Mouse (Mus musculus): ENCODE measurements around the gene Rassf3.

Gene Rassf3

GRCm38 (mm10) chr10:121492608-121493315 is 16.6 kb upstream of the Rassf3 start:
- in situ Hi-C loops (cut with MboI, MseI) = no loop called here

GRCm38 (mm10) chr10:121489941-121490340 is 13.8 kb upstream of the Rassf3 start:
- in situ Hi-C loops (cut with MboI, MseI) = no loop called here

GRCm38 (mm10) chr10:121488623-121489299 is 12.6 kb upstream of the Rassf3 start:
- in situ Hi-C loops (cut with MboI, MseI) = no loop called here

- in situ Hi-C loops (cut with MboI, MseI) = no loop called here
Measured at GRCm38 (mm10) chr10:121487716-121488115, 11.6 kb upstream of the Rassf3 start.

GRCm38 (mm10) chr10:121486350-121486749 is 10.2 kb upstream of the Rassf3 start:
- in situ Hi-C loops (cut with MboI, MseI) = no loop called here

GRCm38 (mm10) chr10:121483364-121483763 is 7.2 kb upstream of the Rassf3 start:
- in situ Hi-C loops (cut with MboI, MseI) = no loop called here

- in situ Hi-C loops (cut with MboI, MseI) = no loop called here
Measured at GRCm38 (mm10) chr10:121481141-121481540, 5.0 kb upstream of the Rassf3 start.

- in situ Hi-C loops (cut with MboI, MseI) = loop anchor here (5.0 kb wide), 1 partner anchor 32 kb away; no protein-coding TSS in a partner anchor
Measured at GRCm38 (mm10) chr10:121479987-121480386, 3.8 kb upstream of the Rassf3 start.

- in situ Hi-C loops (cut with MboI, MseI) = loop anchor here (5.0 kb wide), 1 partner anchor 35 kb away; no protein-coding TSS in a partner anchor
Measured at GRCm38 (mm10) chr10:121477433-121477832, 1.3 kb upstream of the Rassf3 start.

- in situ Hi-C loops (cut with MboI, MseI) = loop anchor here (5.0 kb wide), 1 partner anchor 35 kb away; no protein-coding TSS in a partner anchor
Measured at GRCm38 (mm10) chr10:121476968-121477337, 806 bp upstream of the Rassf3 start.

GRCm38 (mm10) chr10:121475672-121476146 is 438 bp downstream of the Rassf3 start:
- in situ Hi-C loops (cut with MboI, MseI) = loop anchor here (5.0 kb wide), 1 partner anchor 37 kb away; no protein-coding TSS in a partner anchor

- in situ Hi-C loops (cut with MboI, MseI) = loop anchor here (5.0 kb wide), 1 partner anchor 37 kb away; no protein-coding TSS in a partner anchor
Measured at GRCm38 (mm10) chr10:121475101-121475671, 961 bp downstream of the Rassf3 start.

GRCm38 (mm10) chr10:121474288-121474687 is 1.9 kb downstream of the Rassf3 start:
- in situ Hi-C loops (cut with MboI, MseI) = no loop called here

- in situ Hi-C loops (cut with MboI, MseI) = no loop called here
Measured at GRCm38 (mm10) chr10:121473723-121474215, 2.4 kb downstream of the Rassf3 start.

GRCm38 (mm10) chr10:121472593-121473217 is 3.4 kb downstream of the Rassf3 start:
- in situ Hi-C loops (cut with MboI, MseI) = no loop called here

GRCm38 (mm10) chr10:121471570-121472197 is 4.5 kb downstream of the Rassf3 start:
- in situ Hi-C loops (cut with MboI, MseI) = no loop called here

- in situ Hi-C loops (cut with MboI, MseI) = loop anchor here (5.0 kb wide), 1 partner anchor 42 kb away; no protein-coding TSS in a partner anchor
Measured at GRCm38 (mm10) chr10:121469625-121470024, 6.5 kb downstream of the Rassf3 start.

- in situ Hi-C loops (cut with MboI, MseI) = loop anchor here (5.0 kb wide), 1 partner anchor 42 kb away; no protein-coding TSS in a partner anchor
Measured at GRCm38 (mm10) chr10:121468985-121469384, 7.2 kb downstream of the Rassf3 start.

GRCm38 (mm10) chr10:121468261-121468660 is 7.9 kb downstream of the Rassf3 start:
- in situ Hi-C loops (cut with MboI, MseI) = loop anchor here (5.0 kb wide), 1 partner anchor 41 kb away; no protein-coding TSS in a partner anchor

- in situ Hi-C loops (cut with MboI, MseI) = loop anchor here (5.0 kb wide), 1 partner anchor 40 kb away; no protein-coding TSS in a partner anchor
Measured at GRCm38 (mm10) chr10:121467792-121468191, 8.4 kb downstream of the Rassf3 start.

GRCm38 (mm10) chr10:121467016-121467415 is 9.1 kb downstream of the Rassf3 start:
- in situ Hi-C loops (cut with MboI, MseI) = loop anchor here (5.0 kb wide), 1 partner anchor 40 kb away; no protein-coding TSS in a partner anchor

All from T-helper 1 cell (primary cell).